Mouse (Mus musculus) lung, adult 2 months (tissue): ENCODE measurements at regions not wholly inside any gene's neighbourhood (a gene's known extent, or its start where the extent isn't known, plus 50 kb on each side); places are given as distances from the start of the nearest gene placed in this dataset.

Experiments
- CTCF ChIP-seq: fragments of 200-500 bp; IDR thresholded peaks from 2 replicates; pipeline ENCODE4 v1.5.1; 2011; ENCODE audit warnings: mild to moderate bottlenecking, low read length, control low read depth; ENCODE audit not compliant: insufficient read depth
- POLR2A ChIP-seq: fragments of 200-500 bp; IDR thresholded peaks from 2 replicates; pipeline ENCODE4 v1.6.1; 2011; ENCODE audit warnings: low read depth, mild to moderate bottlenecking, control low read depth, low read length, borderline replicate concordance; ENCODE audit errors: extremely low read depth

DNA sequence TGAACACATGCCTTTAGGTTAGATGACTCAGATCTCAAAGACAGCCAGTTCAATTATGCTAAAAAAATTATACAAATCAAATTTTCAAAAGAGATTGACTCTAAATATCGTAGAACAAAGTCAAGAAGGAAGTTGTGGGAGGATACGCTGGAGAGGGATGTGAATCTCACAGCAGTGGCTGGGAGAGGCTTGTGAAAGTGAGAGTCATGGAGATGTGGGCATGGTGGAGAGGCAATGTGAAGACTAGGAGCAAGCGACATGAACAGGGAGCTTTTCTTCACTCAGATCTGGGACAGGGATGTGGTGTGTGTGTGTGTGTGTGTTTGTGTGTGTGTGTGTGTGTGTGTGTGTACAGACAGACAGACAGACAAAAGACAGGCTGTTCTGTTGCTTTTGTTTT lies 87.9 kb upstream of the Dlx2 start:
- TF ChIP-seq CTCF (no peak), POLR2A (no peak)
